Mouse (Mus musculus): ENCODE data around the gene Immp2l.

DNA sequence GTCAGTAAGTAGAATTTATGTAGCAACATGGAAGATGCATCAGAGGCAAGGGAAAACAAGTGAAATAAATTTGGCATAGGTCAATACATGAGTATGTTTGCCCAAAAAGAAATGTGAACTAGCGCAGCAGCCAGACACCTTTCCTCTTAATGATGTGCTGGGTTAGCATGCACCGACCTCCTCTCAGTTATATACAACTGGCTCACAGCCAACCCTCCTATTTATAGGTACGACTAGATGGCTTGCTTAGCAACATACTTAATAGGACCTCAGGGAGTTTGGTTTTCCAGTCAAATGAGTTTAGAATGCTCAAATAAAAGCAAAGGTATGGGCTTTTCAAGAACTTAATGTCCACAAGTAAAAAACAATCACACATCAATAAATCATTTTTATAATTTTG lies 385.5 kb downstream of the Immp2l start:
- TF ChIP-seq POLR2A (IDR thresholded peaks at IDR 0.05; ENCODE audit: low read depth, low read length), result no peak
- no peak for TF ChIP-seq CTCF (conservative IDR thresholded peaks at IDR 0.05; ENCODE audit: insufficient read depth, insufficient read length, low read depth, low read length)

Measured in kidney, adult 2 months (tissue).